Mouse (Mus musculus) granulocyte monocyte progenitor cell, adult 5-6 weeks (primary cell): ENCODE data around the gene Ftsj1. TPM values are rescaled to one million over a fixed set of nuclear protein-coding genes. Genes with fewer than 3 reads are reported as not detected.

ENCODE experiments used
- ATAC-seq: replicated peaks from 2 replicates; pipeline ENCODE4 v1.8.0; 2016; ENCODE audit warnings: mild to moderate bottlenecking, moderate TSS enrichment, inconsistent platforms; ENCODE audit not compliant: poor library complexity, severe bottlenecking
- total RNA-seq, 2 experiments: library from RNA; stranded (forward) in 1 of 2; stranded (reverse) in 1 of 2; fragments of 200-712, 200-1000 nt in 1 of 2; fragments of >200 nt in 1 of 2; fragmentation: Nextera tagmentation in 1 of 2; gene quantifications; 2 replicates each; pipeline ENCODE4 v1.2.3; 2014 to 2017

The Ftsj1 gene
- total RNA-seq, 2 experiments from 2014 or later = 34.2 to 37.1 TPM

- ATAC-seq = no peak
Observed at GRCm38 (mm10) chrX:8222296-8222677, 29.9 kb downstream of the Ftsj1 start.

- ATAC-seq = no peak
Observed at GRCm38 (mm10) chrX:8219651-8220050, 32.6 kb downstream of the Ftsj1 start.

- no peak for ATAC-seq
Observed at GRCm38 (mm10) chrX:8218114-8218513, 34.1 kb downstream of the Ftsj1 start.

- ATAC-seq = no peak
Observed at GRCm38 (mm10) chrX:8217383-8217782, 34.8 kb downstream of the Ftsj1 start.

GRCm38 (mm10) chrX:8211490-8212207 lies 40.6 kb downstream of the Ftsj1 start:
- no peak for ATAC-seq

GRCm38 (mm10) chrX:8209720-8210119 lies 42.5 kb downstream of the Ftsj1 start:
- ATAC-seq = no peak

DNA sequence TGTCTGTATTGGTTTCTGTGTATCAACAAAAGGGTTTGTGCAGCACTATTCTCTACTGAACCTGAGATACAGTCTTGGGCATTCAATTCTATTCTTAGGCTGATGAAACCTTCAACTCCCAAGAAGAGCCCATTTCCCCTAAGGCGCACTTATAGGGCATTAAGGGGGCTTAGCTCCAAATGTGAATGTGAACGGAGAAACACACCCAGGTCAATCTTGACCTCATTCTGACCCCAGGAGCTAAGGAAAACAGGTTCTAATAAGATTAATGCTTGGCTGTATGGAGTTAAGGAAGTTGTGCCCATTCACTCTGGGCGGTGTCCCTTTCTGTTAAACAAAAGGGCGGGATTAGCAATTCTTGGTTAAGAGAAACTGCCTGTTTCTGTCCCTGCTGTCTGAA lies 45.0 kb downstream of the Ftsj1 start:
- ATAC-seq = no peak

DNA sequence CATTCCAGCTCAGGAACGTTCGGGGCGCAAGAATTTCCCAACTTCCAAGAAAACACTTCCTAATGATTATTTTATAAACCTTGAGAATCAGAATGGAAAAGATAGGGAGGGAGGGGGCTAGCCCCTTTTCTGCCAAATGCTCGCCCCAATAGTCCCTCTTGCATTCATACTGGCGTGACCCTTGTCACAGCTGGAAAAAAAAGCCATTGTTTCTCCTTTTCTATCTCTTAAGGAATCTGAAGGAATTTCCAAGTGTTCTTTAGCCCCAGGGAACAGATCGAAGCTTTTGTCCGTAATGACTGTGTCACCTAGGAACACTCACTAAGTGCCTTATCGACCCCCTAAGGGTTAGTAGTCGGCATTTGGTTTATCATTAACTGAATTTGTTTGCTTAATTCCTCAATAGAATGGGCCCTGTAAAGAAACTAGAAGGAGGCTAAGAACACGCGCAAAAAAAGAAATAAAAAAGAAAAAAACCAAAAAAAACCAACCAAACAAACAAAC lies 45.5 kb downstream of the Ftsj1 start:
- no peak for ATAC-seq

GRCm38 (mm10) chrX:8206015-8206693 lies 46.1 kb downstream of the Ftsj1 start, which contains the start of gene Porcn:
Gene Porcn, minus strand, starts transcription at chrX:8206525.
- peak; percentile 98 for ATAC-seq

DNA sequence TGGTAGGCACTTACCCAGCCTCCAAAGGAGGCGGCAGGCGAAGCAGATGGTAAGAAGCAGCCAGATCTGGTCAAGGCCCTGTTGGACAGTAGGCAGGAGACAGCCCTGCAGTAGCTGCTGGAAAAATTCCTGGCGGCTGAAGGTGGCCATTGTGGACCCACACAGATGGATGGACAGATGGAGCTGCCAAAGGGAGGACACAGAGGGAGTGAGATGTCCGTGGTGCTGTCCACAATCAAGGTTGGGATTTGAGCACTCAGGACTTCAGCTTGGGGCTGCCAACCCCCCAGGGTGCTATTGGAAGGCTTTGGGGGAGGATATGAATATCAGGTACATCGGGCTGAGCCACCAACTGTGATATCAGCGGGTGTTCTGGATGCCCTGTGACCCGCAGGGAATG lies 46.7 kb downstream of the Ftsj1 start:
- no peak for ATAC-seq

- ATAC-seq = no peak
Observed at GRCm38 (mm10) chrX:8205088-8205487, 47.1 kb downstream of the Ftsj1 start.

DNA sequence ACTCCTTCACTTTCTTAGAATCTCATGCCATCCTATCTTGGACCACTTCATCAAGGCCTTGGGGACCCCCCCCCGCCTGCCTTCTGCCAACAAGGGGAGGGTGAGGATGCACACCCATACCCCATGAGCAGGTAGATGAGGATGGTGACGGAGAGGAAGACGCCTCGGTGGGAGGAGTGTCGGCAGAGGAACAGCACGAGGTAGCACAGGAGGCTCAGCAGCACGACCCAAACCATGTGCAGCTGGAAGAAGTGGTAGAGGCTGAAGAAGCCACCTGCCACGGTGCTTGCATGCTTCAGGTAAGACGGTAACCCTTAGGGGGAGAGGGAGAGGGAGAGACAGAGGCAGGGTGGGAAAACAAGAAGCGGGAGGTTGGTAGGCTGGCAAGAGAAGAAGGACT lies 48.1 kb downstream of the Ftsj1 start:
- no peak for ATAC-seq

- no peak for ATAC-seq
Observed at GRCm38 (mm10) chrX:8203105-8203504, 49.1 kb downstream of the Ftsj1 start.

- ATAC-seq = peak; percentile 58
Observed at GRCm38 (mm10) chrX:8193419-8193723, 58.8 kb downstream of the Ftsj1 start, which contains the start of gene Ebp. Gene Ebp, minus strand, starts transcription at chrX:8193512.

DNA sequence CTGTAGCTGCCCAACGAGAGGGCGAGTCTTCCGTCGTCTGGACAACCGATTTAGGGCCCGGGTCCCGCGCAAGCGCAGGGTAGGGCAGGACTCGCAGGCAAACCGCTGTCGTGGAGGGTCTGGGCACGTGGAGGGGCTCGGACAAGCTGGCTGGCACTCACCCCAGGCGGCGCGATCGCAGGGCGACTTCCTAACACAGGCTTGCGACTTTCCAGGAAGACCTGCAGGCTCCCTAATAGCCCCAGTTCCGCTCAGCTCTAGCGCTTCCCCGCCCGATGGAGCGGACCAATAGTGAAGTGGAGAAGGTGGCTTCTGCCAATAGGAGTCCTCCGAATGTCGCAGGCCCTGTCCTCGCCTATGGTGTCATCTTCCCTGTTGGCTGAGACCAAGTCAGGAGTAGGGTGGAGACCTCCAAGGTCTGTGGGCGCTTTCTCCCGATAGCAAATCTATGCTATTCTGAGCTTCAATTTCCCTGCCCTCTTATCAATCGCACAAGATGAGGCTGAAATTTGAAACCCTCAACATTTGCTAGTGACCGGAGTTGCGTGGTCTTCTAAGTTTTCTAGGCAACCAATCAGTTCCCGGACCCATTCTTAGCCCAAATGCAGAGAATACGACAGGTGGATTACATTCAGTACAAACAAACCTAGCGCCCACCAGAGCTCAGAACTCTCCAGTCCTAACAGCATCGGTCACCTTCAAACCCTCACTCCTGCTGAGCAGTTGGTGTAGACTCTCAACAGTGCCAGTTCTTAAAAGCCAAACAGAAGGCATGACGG lies 59.4 kb downstream of the Ftsj1 start:
- peak; percentile 97 for ATAC-seq

GRCm38 (mm10) chrX:8192126-8192639 lies 60.0 kb downstream of the Ftsj1 start:
- ATAC-seq = no peak

Other genes starting within 250 kb of the Ftsj1 start
- gene Glod5, start 233.9 kb downstream of the Ftsj1 start, total RNA-seq (2014; fragmentation: Nextera tagmentation) = not detected in 2 replicates
- gene Glod5, start 233.9 kb downstream of the Ftsj1 start, total RNA-seq (2017) = not detected in 2 replicates
- 80.1 and 105 TPM in 2 replicates for gene Suv39h1, start 177.6 kb downstream of the Ftsj1 start, total RNA-seq (2014; fragmentation: Nextera tagmentation)
- 79.8 and 82.4 TPM in 2 replicates for gene Suv39h1, start 177.6 kb downstream of the Ftsj1 start, total RNA-seq (2017)
- 88.2 and 104 TPM in 2 replicates for gene Was, start 161.9 kb downstream of the Ftsj1 start, total RNA-seq (2014; fragmentation: Nextera tagmentation)
- gene Was, start 161.9 kb downstream of the Ftsj1 start, total RNA-seq (2017) = 82.0 and 114 TPM in 2 replicates
- 25.6 and 30.5 TPM in 2 replicates for gene Wdr13, start 119.5 kb downstream of the Ftsj1 start, total RNA-seq (2014; fragmentation: Nextera tagmentation)
- 15.6 and 17.4 TPM in 2 replicates for gene Wdr13, start 119.5 kb downstream of the Ftsj1 start, total RNA-seq (2017)
- 877 and 914 TPM in 2 replicates for gene Rbm3, start 106.5 kb downstream of the Ftsj1 start, total RNA-seq (2014; fragmentation: Nextera tagmentation)
- 1,015 and 1,242 TPM in 2 replicates for gene Rbm3, start 106.5 kb downstream of the Ftsj1 start, total RNA-seq (2017)
- gene Tbc1d25, start 76.2 kb downstream of the Ftsj1 start, total RNA-seq (2014; fragmentation: Nextera tagmentation) = 6.7 and 10.8 TPM in 2 replicates
- gene Tbc1d25, start 76.2 kb downstream of the Ftsj1 start, total RNA-seq (2017) = 4.1 and 4.4 TPM in 2 replicates
- gene Ebp, start 58.9 kb downstream of the Ftsj1 start, total RNA-seq (2014; fragmentation: Nextera tagmentation) = 69.1 and 79.2 TPM in 2 replicates
- 67.8 and 107 TPM in 2 replicates for gene Ebp, start 58.9 kb downstream of the Ftsj1 start, total RNA-seq (2017)
- gene Porcn, start 45.9 kb downstream of the Ftsj1 start, total RNA-seq (2014; fragmentation: Nextera tagmentation) = not detected in 2 replicates
- gene Porcn, start 45.9 kb downstream of the Ftsj1 start, total RNA-seq (2017) = not detected in 2 replicates
- gene Slc38a5, start 18.7 kb upstream of the Ftsj1 start, total RNA-seq (2014; fragmentation: Nextera tagmentation) = 0.32 TPM in 1 of 2 replicates, not detected in the other
- gene Slc38a5, start 18.7 kb upstream of the Ftsj1 start, total RNA-seq (2017) = 0.26 TPM in 1 of 2 replicates, not detected in the other
- not detected in 2 replicates for gene Ssxb10, start 75.0 kb upstream of the Ftsj1 start, total RNA-seq (2014; fragmentation: Nextera tagmentation)
- not detected in 2 replicates for gene Ssxb10, start 75.0 kb upstream of the Ftsj1 start, total RNA-seq (2017)
- gene Ssxb9, start 114.6 kb upstream of the Ftsj1 start, total RNA-seq (2014; fragmentation: Nextera tagmentation) = not detected in 2 replicates
- not detected in 2 replicates for gene Ssxb9, start 114.6 kb upstream of the Ftsj1 start, total RNA-seq (2017)
- gene Ssxb1, start 160.9 kb upstream of the Ftsj1 start, total RNA-seq (2014; fragmentation: Nextera tagmentation) = not detected in 2 replicates
- gene Ssxb1, start 160.9 kb upstream of the Ftsj1 start, total RNA-seq (2017) = not detected in 2 replicates
- gene Ssxb2, start 209.3 kb upstream of the Ftsj1 start, total RNA-seq (2014; fragmentation: Nextera tagmentation) = not detected in 2 replicates
- not detected in 2 replicates for gene Ssxb2, start 209.3 kb upstream of the Ftsj1 start, total RNA-seq (2017)